Mouse (Mus musculus) heart, adult 9 months (tissue): ENCODE data around the gene Zfp2.

ENCODE experiments used
- DNase-seq, 2 experiments: peaks; one replicate each; pipeline ENCODE4 v3.0.0; 2022; ENCODE audit warnings: low spot score in 2 of 2

Zfp2 gene

GRCm38 (mm10) chr11:50915671-50916320, at the start of gene Zfp2:
Gene Zfp2, minus strand, starts transcription at chr11:50916165.
- DNase-seq: peak; percentile 88 to 89

GRCm38 (mm10) chr11:50964886-50965285, 48.9 kb upstream of the Zfp2 start:
- peak; percentile 33 to 77 for DNase-seq

- no peak for DNase-seq
These were observed 37.7 kb upstream of the Zfp2 start, which contains the start of gene Prop1 for GRCm38 (mm10) chr11:50953665-50954064. Gene Prop1, minus strand, starts transcription at chr11:50953765.

- no peak for DNase-seq
These were observed 36.3 kb upstream of the Zfp2 start for GRCm38 (mm10) chr11:50952290-50952689.

GRCm38 (mm10) chr11:50943506-50943905, 27.5 kb upstream of the Zfp2 start, which contains the start of gene 4933414I15Rik:
Gene 4933414I15Rik, minus strand, starts transcription at chr11:50943765.
- DNase-seq: no peak

- DNase-seq: no peak
These were observed 26.4 kb upstream of the Zfp2 start for GRCm38 (mm10) chr11:50942386-50942785.

- DNase-seq: no peak
These were observed 23.8 kb upstream of the Zfp2 start for GRCm38 (mm10) chr11:50939621-50940366.

GRCm38 (mm10) chr11:50938435-50938834, 22.5 kb upstream of the Zfp2 start:
- no peak for DNase-seq

- no peak for DNase-seq
These were observed 16.1 kb upstream of the Zfp2 start for GRCm38 (mm10) chr11:50932040-50932439.

- DNase-seq: peak; percentile 81 to 84
These were observed 15.5 kb upstream of the Zfp2 start, which contains the start of gene Zfp354b for GRCm38 (mm10) chr11:50931451-50931866. Gene Zfp354b, minus strand, starts transcription at chr11:50931633.

GRCm38 (mm10) chr11:50931021-50931420, 15.1 kb upstream of the Zfp2 start:
- no peak for DNase-seq

GRCm38 (mm10) chr11:50930469-50931014, 14.6 kb upstream of the Zfp2 start:
- no peak for DNase-seq

GRCm38 (mm10) chr11:50914461-50914860, 1.5 kb downstream of the Zfp2 start:
- DNase-seq: no peak

GRCm38 (mm10) chr11:50913301-50913700, 2.7 kb downstream of the Zfp2 start:
- DNase-seq: no peak

- no peak for DNase-seq
These were observed 7.8 kb downstream of the Zfp2 start for GRCm38 (mm10) chr11:50908136-50908535.

- no peak for DNase-seq
These were observed 18.6 kb downstream of the Zfp2 start for GRCm38 (mm10) chr11:50897359-50897758.

GRCm38 (mm10) chr11:50892441-50892840, 23.5 kb downstream of the Zfp2 start:
- DNase-seq: no peak

GRCm38 (mm10) chr11:50887390-50888128, 28.4 kb downstream of the Zfp2 start, which contains the start of gene Zfp454:
Gene Zfp454, minus strand, starts transcription at chr11:50887651.
- peak; percentile 89 to 90 for DNase-seq

GRCm38 (mm10) chr11:50886933-50887293, 29.1 kb downstream of the Zfp2 start:
- DNase-seq: no peak

GRCm38 (mm10) chr11:50886231-50886932, 29.6 kb downstream of the Zfp2 start:
- peak in 1 of 2 experiments; percentile 2 for DNase-seq

GRCm38 (mm10) chr11:50883756-50884155, 32.2 kb downstream of the Zfp2 start:
- no peak for DNase-seq
